Mouse (Mus musculus): ENCODE measurements at regions not wholly inside any gene's neighbourhood (a gene's known extent, or its start where the extent isn't known, plus 50 kb on each side); places are given as distances from the start of the nearest gene placed in this dataset.
A peak's percentile ranks its signal among the peaks of the same experiment; 100 is the strongest.

GRCm38 (mm10) chr6:53147478-53147877 lies 79.0 kb upstream of the Jazf1 start:
- Histone ChIP-seq H3K4me3 (ENCODE audit: insufficient read depth, low read depth, low read length) (no peak overlapping the region), H3K36me3 (ENCODE audit: control insufficient read depth, insufficient read depth, low read length) (no peaks in the 10 kb centered on the region), H3K27ac (ENCODE audit: insufficient read depth, low read depth, low read length) (no peak overlapping the region), H3K4me1 (ENCODE audit: control insufficient read depth, insufficient read depth, low read length) (no peaks in the 10 kb centered on the region), H3K27me3 (replicated peaks; ENCODE audit: control insufficient read depth, insufficient read depth, low read length) (no peaks in the 10 kb centered on the region)
- no peak for TF ChIP-seq CTCF (conservative IDR thresholded peaks at IDR 0.05; ENCODE audit: insufficient read depth, insufficient read length, low read depth, low read length)
- no peak for TF ChIP-seq POLR2A (IDR thresholded peaks at IDR 0.05; ENCODE audit: low read depth, low read length)
- DNase-seq: no peak
- WGBS: 70% methylated on average over 5 of the region's 5 CpGs

GRCm38 (mm10) chr6:53143846-53144584 lies 75.6 kb upstream of the Jazf1 start:
- Histone ChIP-seq H3K36me3 (ENCODE audit: control insufficient read depth, insufficient read depth, low read length) (no peaks in the 10 kb centered on the region), H3K4me1 (ENCODE audit: control insufficient read depth, insufficient read depth, low read length) (no peaks in the 10 kb centered on the region), H3K27ac (ENCODE audit: insufficient read depth, low read depth, low read length) (no peak overlapping the region), H3K4me3 (ENCODE audit: insufficient read depth, low read depth, low read length) (no peak overlapping the region), H3K27me3 (replicated peaks; ENCODE audit: control insufficient read depth, insufficient read depth, low read length) (no peaks in the 10 kb centered on the region)
- 28% methylated on average over 4 of the region's 4 CpGs for WGBS
- DNase-seq: peak; percentile 43
- TF ChIP-seq POLR2A (IDR thresholded peaks at IDR 0.05; ENCODE audit: low read depth, low read length) (no peak), CTCF (conservative IDR thresholded peaks at IDR 0.05; ENCODE audit: insufficient read depth, insufficient read length, low read depth, low read length) (peak; percentile 67)

GRCm38 (mm10) chr6:53134410-53134809 lies 66.0 kb upstream of the Jazf1 start:
- 55% methylated on average over 2 of the region's 2 CpGs for WGBS
- no peaks in the 10 kb centered on the region for H3K36me3 ChIP-seq (ENCODE audit: control insufficient read depth, insufficient read depth, low read length)

GRCm38 (mm10) chr6:53130717-53131330 lies 62.4 kb upstream of the Jazf1 start:
- TF ChIP-seq CTCF (conservative IDR thresholded peaks at IDR 0.05; ENCODE audit: insufficient read depth, insufficient read length, low read depth, low read length) (no peak), POLR2A (IDR thresholded peaks at IDR 0.05; ENCODE audit: low read depth, low read length) (no peak)
- no peaks in the 10 kb centered on the region for H3K4me1 ChIP-seq (ENCODE audit: control insufficient read depth, insufficient read depth, low read length)
- H3K4me3 ChIP-seq (ENCODE audit: insufficient read depth, low read depth, low read length): no peak overlapping the region
- 16% methylated on average over 2 of the region's 2 CpGs for WGBS
- no peaks in the 10 kb centered on the region for H3K27me3 ChIP-seq (replicated peaks; ENCODE audit: control insufficient read depth, insufficient read depth, low read length)
- no peaks in the 10 kb centered on the region for H3K36me3 ChIP-seq (ENCODE audit: control insufficient read depth, insufficient read depth, low read length)
- no peak for DNase-seq
- no peak overlapping the region for H3K27ac ChIP-seq (ENCODE audit: insufficient read depth, low read depth, low read length)

More at GRCm38 (mm10) chr6:53134410-53134809, 66.0 kb upstream of the Jazf1 start:
- Histone ChIP-seq H3K4me3 (ENCODE audit: insufficient read depth, low read depth, low read length) (no peak overlapping the region), H3K4me1 (ENCODE audit: control insufficient read depth, insufficient read depth, low read length) (no peaks in the 10 kb centered on the region), H3K27ac (ENCODE audit: insufficient read depth, low read depth, low read length) (no peak overlapping the region), H3K27me3 (replicated peaks; ENCODE audit: control insufficient read depth, insufficient read depth, low read length) (no peaks in the 10 kb centered on the region)
- no peak for TF ChIP-seq POLR2A (IDR thresholded peaks at IDR 0.05; ENCODE audit: low read depth, low read length)
- TF ChIP-seq CTCF (conservative IDR thresholded peaks at IDR 0.05; ENCODE audit: insufficient read depth, insufficient read length, low read depth, low read length): no peak
- no peak for DNase-seq

DNA sequence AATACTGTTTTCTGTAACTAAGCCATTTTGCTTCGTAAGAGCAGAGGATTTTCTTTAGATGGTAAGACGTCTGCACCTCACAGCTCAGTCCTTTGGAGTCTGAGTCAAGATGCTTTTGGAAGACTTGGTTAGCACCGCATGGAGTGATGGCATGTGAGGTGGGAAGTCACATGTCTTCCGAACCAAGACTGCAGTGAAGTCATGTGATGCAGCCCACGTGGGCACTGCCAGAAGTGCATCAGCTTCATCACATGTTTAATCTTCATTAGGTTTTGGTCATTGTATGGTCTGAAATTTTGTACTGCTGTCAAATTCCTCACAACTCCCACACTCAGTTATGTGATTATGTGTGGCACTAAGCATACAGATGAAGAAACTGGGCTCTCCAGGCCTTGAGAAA lies 58.3 kb upstream of the Jazf1 start:
- Histone ChIP-seq H3K36me3 (ENCODE audit: control insufficient read depth, insufficient read depth, low read length) (no peaks in the 10 kb centered on the region), H3K27me3 (replicated peaks; ENCODE audit: control insufficient read depth, insufficient read depth, low read length) (no peaks in the 10 kb centered on the region), H3K4me1 (ENCODE audit: control insufficient read depth, insufficient read depth, low read length) (no peaks in the 10 kb centered on the region), H3K27ac (ENCODE audit: insufficient read depth, low read depth, low read length) (no peak overlapping the region), H3K4me3 (ENCODE audit: insufficient read depth, low read depth, low read length) (no peak overlapping the region)
- DNase-seq: no peak
- 73% methylated on average over 5 of the region's 5 CpGs for WGBS
- TF ChIP-seq CTCF (conservative IDR thresholded peaks at IDR 0.05; ENCODE audit: insufficient read depth, insufficient read length, low read depth, low read length): no peak
- no peak for TF ChIP-seq POLR2A (IDR thresholded peaks at IDR 0.05; ENCODE audit: low read depth, low read length)

- TF ChIP-seq CTCF (conservative IDR thresholded peaks at IDR 0.05; ENCODE audit: insufficient read depth, insufficient read length, low read depth, low read length): no peak
- H3K4me3 ChIP-seq (ENCODE audit: insufficient read depth, low read depth, low read length): no peak overlapping the region
- no peaks in the 10 kb centered on the region for H3K4me1 ChIP-seq (ENCODE audit: control insufficient read depth, insufficient read depth, low read length)
- no peaks in the 10 kb centered on the region for H3K36me3 ChIP-seq (ENCODE audit: control insufficient read depth, insufficient read depth, low read length)
- H3K27me3 ChIP-seq (replicated peaks; ENCODE audit: control insufficient read depth, insufficient read depth, low read length): no peaks in the 10 kb centered on the region
- 89% methylated on average over 17 of the region's 17 CpGs for WGBS
- H3K27ac ChIP-seq (ENCODE audit: insufficient read depth, low read depth, low read length): no peak overlapping the region
- no peak for DNase-seq
These were observed 56.5 kb upstream of the Jazf1 start for GRCm38 (mm10) chr6:53124800-53125450.

- Histone ChIP-seq H3K4me1 (ENCODE audit: control insufficient read depth, insufficient read depth, low read length) (no peaks in the 10 kb centered on the region), H3K4me3 (ENCODE audit: insufficient read depth, low read depth, low read length) (no peak overlapping the region), H3K27me3 (replicated peaks; ENCODE audit: control insufficient read depth, insufficient read depth, low read length) (no peaks in the 10 kb centered on the region)
These were observed 52.0 kb upstream of the Jazf1 start for GRCm38 (mm10) chr6:53120385-53120784.

More at GRCm38 (mm10) chr6:53120385-53120784, 52.0 kb upstream of the Jazf1 start:
- DNase-seq: no peak
- WGBS: 91% methylated on average over 5 of the region's 5 CpGs
- Histone ChIP-seq H3K27ac (ENCODE audit: insufficient read depth, low read depth, low read length) (no peak overlapping the region), H3K36me3 (ENCODE audit: control insufficient read depth, insufficient read depth, low read length) (no peaks in the 10 kb centered on the region)
- TF ChIP-seq CTCF (conservative IDR thresholded peaks at IDR 0.05; ENCODE audit: insufficient read depth, insufficient read length, low read depth, low read length) (no peak), POLR2A (IDR thresholded peaks at IDR 0.05; ENCODE audit: low read depth, low read length) (no peak)
